Mouse (Mus musculus): ENCODE results near the gene Aes.

- no peak for TF ChIP-seq EP300 (IDR thresholded peaks at IDR 0.05; ENCODE audit: low read depth)
- TF ChIP-seq CTCF (IDR thresholded peaks at IDR 0.05; ENCODE audit: low read depth): no peak
Measured at GRCm38 (mm10) chr10:81560719-81561459, 1.6 kb downstream of the Aes start.
